Mouse (Mus musculus): Measurements from ENCODE around the gene Atg16l2. TPM values are rescaled to one million over a fixed set of nuclear protein-coding genes. Genes with fewer than 3 reads are reported as not detected.

Gene Atg16l2
- total RNA-seq, 2 experiments from 2014 or later: 5.5 to 7.4 TPM

GRCm38 (mm10) chr7:101292086-101292485 lies 10.0 kb downstream of the Atg16l2 start:
- DNase-seq: no peak

- no peak for DNase-seq
Observed at GRCm38 (mm10) chr7:101291641-101292040, 10.4 kb downstream of the Atg16l2 start.

- DNase-seq: no peak
Observed at GRCm38 (mm10) chr7:101291211-101291610, 10.8 kb downstream of the Atg16l2 start.

- DNase-seq: no peak
Observed at GRCm38 (mm10) chr7:101290401-101290800, 11.7 kb downstream of the Atg16l2 start.

- peak; percentile 51 to 79 for DNase-seq
Observed at GRCm38 (mm10) chr7:101288436-101288835, 13.6 kb downstream of the Atg16l2 start.

GRCm38 (mm10) chr7:101287820-101288219 lies 14.2 kb downstream of the Atg16l2 start:
- no peak for DNase-seq

GRCm38 (mm10) chr7:101286891-101287290 lies 15.2 kb downstream of the Atg16l2 start:
- DNase-seq: no peak

- no peak for DNase-seq
Observed at GRCm38 (mm10) chr7:101284504-101284903, 17.5 kb downstream of the Atg16l2 start.

GRCm38 (mm10) chr7:101282721-101283120 lies 19.3 kb downstream of the Atg16l2 start:
- DNase-seq: no peak

GRCm38 (mm10) chr7:101272466-101273160 lies 29.4 kb downstream of the Atg16l2 start:
- no peak for DNase-seq

GRCm38 (mm10) chr7:101271602-101272001 lies 30.4 kb downstream of the Atg16l2 start:
- no peak for DNase-seq

- DNase-seq: peak; percentile 39 to 56
Observed at GRCm38 (mm10) chr7:101267457-101268259, 34.4 kb downstream of the Atg16l2 start.

GRCm38 (mm10) chr7:101263511-101263910 lies 38.5 kb downstream of the Atg16l2 start:
- no peak for DNase-seq

GRCm38 (mm10) chr7:101261941-101262546 lies 40.0 kb downstream of the Atg16l2 start:
- no peak for DNase-seq

- no peak for DNase-seq
Observed at GRCm38 (mm10) chr7:101258482-101258881, 43.6 kb downstream of the Atg16l2 start.

GRCm38 (mm10) chr7:101253071-101253470 lies 49.0 kb downstream of the Atg16l2 start:
- DNase-seq: no peak

GRCm38 (mm10) chr7:101249173-101249572 lies 52.9 kb downstream of the Atg16l2 start:
- DNase-seq: no peak

- no peak for DNase-seq
Observed at GRCm38 (mm10) chr7:101248760-101249159, 53.3 kb downstream of the Atg16l2 start.

GRCm38 (mm10) chr7:101236712-101237473 lies 65.2 kb downstream of the Atg16l2 start:
- no peak for DNase-seq

GRCm38 (mm10) chr7:101232716-101233115 lies 69.3 kb downstream of the Atg16l2 start:
- no peak for DNase-seq

- peak; percentile 15 to 74 for DNase-seq
Observed at GRCm38 (mm10) chr7:101231458-101231857, 70.6 kb downstream of the Atg16l2 start.

- no peak for DNase-seq
Observed at GRCm38 (mm10) chr7:101229336-101229735, 72.7 kb downstream of the Atg16l2 start.
